Mouse (Mus musculus) 3134 (cell line): ENCODE measurements around the gene Garnl3.
"Not testable (repeated sequence)": the region's sequence is repeated elsewhere in the genome, so short reads cannot be mapped to it uniquely, and the experiment has no call there.

Experiments used
- DNase-seq: peaks from one replicate; pipeline ENCODE4 v3.0.0-alpha.2; 2011; ENCODE audit warnings: low spot score; ENCODE audit not compliant: insufficient read length; ENCODE audit errors: extremely low read depth

Gene Garnl3

DNA sequence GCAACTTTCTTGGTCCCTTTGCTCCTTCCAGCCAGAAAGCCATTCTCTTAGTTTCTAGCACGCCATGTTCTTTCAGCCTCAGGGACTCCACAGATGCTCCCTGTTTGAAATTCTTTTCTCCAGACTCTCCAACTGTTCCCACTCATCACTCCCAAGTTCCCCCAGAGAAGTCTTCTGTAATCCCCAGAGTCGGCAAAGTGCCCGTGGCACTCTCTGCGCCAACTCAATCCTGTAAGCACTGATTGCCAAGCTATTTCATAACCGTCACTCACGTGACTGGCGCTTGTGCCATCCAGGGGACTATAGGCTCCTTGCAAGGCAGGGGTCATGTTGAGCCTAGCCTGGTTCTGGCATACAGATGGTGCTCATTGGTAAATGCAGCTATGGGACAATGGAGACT lies 98.2 kb downstream of the Garnl3 start:
- DNase-seq, result no peak

DNA sequence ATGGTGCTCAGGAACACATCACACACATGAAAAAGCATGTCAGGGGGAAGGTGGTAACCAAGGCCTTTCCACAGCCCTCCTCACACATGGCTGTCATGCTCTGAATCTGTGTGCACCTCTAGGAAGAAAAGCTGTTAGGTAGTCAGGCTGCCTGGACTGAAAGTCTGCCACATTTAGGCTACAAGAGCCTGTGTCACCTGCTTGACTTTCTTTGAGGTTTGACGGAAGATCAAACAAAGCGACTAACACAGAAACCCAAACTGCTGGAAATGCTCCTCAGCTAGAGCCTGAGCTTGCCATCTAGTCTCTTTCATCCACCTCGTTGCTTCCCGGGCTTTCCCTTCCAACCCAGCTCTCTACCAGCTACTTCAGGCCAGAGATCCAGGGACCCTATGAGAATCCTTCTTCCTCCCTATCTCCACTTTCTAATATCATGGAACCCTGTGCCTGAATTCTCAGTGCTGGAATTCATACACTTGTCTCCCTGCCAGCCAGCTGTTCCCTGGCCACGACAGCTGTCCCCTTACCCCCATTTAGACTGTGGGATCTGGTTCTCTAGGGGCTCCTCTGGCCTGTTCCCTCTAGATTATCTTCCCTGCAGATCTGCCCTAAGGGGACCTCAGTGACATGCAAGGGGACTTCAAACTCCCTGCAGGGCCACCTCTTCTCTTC lies 98.9 kb downstream of the Garnl3 start:
- no peak for DNase-seq

DNA sequence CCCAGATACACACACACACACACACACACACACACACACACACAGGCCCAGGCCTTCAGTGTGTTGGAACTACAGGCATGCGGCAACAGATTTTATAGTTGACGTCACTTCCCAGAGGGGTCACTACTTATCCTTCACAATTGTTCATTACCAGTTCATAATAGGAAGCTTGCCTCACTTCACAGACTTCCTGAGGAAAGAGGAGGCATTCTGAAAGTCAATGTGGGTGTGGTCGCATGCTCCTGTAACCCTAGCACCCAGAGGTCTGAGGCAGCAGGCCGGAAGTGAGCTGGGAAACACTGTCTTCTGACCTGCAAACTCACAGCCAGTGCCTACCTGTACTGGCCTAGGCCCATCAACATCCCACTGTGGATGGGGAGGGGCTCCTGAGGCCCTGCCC lies 106.4 kb downstream of the Garnl3 start:
- DNase-seq, result no peak

DNA sequence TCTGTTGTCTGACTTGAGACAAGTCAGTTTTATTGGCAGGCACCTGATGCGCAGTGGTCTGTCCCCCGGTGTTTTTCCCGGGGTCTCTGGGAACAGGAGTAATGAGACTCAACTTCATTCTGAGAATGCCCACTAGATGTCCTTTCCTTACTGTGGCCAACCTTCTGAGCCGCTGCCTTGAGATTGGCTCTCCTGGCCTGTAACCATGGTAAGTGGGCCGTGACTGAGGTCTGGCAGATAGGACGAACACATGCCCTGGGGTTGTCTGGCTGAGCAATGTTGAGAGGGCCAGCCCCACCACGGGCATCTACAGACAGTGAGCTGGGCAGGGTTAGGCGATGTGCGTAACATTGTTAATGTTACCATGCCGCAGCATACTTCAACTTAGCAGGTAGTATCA lies 106.9 kb downstream of the Garnl3 start:
- DNase-seq, result no peak

DNA sequence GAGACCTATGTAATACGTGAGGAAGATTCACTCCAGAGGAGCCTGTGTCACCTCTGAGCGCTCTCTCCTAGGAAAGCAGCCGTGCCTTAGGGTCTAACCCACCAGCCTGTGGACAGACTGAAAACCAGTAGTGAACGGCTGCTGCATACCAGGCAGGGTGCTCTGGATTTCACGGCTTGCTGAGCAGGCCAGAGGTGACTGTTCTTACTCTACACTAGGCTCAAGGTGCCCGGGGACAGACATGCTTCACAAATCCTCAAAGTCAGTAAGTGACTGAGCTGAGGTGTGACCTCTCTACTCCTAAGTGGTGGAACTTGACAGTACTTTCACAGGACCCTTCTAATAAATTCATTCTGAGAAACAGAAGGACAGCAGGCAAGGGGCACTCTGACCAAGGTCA lies 108.6 kb downstream of the Garnl3 start:
- DNase-seq, result no peak

DNA sequence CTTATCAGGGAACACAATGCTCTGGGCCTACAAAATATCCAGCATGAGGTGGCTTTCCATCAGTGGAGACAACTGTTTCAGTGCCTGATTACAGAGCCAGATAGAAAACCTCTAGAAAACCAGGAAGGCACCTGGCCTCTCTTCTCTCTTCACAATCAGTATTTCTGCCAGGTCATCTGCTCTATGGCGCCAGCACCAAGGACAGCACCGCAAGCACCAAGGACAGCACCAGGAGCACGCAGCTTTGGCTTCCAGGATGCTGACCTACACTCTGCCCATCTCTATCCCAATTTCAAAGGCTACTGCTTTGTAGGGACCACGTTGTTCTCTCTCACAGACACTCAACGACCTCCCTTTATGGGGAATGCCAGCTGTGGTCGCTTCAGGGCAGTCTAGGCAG lies 113.4 kb downstream of the Garnl3 start:
- no peak for DNase-seq

DNA sequence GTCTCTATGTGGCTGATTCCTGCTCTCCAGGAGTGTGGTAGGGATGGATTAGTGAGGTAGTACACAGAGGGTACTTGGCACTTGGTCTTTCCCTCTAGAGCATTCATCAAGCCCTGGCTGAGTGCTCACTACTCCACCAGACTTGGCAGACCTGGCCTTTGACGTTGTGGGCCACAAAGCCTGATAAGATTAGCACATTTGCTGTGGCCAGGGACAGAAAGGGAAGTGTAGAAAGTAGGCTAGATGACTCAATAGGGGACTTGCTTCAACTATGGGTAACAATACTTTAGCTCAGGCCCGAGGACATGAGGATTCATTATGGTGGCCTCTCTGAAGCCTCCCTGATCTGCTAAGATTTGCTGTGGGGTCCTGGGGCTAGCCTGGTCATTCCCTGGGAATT lies 114.3 kb downstream of the Garnl3 start:
- no peak for DNase-seq

DNA sequence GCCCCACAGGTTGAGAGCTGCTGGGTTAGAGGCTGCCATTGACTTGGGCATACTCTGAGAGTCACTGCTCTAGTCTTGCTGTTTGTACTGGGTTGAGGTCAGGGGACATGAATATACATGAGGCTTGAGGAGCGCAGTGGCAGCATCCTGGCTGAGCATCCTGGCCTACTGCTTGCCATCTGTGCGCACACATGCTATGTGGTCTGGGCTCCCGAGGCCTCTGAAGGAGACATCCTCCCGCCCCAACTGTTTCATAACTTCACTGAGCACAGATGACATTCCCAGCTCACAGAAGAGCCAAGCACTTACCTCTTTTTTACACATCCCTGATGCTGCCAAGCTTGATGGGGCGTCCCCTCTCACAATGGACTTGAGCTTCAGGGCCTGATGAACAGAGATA lies 116.6 kb downstream of the Garnl3 start:
- no peak for DNase-seq

DNA sequence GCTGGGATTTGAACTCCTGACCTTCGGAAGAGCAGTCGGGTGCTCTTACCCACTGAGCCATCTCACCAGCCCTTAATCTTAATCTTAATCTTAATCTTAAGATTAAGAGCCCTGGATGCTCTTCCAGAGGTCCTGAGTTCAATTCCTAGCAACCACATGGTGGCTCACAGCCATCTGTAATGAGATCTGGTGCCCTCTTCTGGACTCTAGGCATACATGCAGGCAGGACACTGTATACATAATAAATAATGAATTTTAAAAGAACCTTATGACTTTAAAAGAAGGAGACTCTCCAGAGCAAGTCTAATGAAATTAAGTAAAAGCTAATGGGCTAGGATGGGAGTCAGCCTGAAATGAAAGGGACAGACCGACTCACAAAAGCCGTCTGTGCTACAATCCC lies 122.4 kb downstream of the Garnl3 start:
- DNase-seq, result not testable (repeated sequence)

DNA sequence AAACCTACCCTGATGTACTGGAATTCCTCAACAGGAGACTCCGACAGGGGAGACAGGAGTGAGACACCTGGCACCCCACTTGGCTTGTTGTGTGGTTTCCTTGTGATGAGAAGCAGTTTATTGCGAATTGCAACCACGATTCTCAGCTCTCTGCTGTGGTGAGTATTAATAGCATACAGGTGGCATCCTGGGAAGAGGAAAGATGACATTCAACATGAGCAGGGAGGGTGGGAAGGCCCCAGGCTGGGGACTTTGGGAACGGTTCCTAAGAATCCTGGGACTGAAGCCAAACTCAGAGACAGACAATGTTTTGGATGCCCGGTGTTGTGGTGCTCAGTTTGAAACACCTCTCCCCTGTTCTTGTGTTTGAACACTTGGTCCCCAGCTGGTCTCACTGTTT lies 126.4 kb downstream of the Garnl3 start:
- no peak for DNase-seq

DNA sequence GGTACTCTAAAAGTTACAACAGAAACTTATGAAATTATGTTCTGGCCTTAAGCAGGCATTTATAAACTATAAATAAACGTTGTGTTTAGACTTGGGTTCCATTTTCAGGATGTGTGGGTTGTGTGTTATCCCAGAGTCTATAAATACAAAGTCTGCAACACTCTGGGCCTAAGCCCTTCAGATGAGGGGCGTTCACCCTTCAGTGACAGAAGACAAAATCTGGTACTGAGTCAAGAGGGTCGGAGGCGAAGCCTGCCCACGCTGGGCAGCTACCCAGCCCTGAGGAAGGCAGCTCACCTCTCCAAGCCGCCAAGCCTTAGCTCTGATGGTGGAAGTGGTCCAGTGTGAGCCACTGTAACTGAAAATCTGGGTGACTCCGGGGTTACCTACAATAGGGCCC lies 129.3 kb downstream of the Garnl3 start:
- no peak for DNase-seq

DNA sequence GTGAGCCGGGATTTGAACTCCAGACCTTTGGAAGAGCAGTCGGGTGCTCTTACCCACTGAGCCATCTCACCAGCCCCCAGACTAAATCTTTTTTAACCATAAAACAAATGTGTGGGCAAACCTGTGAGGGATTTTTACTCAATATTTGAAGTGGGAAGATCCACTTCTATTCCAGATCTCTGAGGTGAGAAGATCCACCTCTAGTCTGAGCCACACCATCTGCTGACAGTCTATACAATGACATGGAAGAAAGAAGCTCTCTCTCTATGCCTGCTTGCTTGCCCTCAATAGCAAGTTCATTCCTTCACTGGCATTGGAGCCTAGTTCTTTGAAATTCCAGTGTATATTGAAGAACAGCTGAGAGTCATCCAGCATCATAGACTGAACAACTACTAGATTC lies 131.7 kb downstream of the Garnl3 start:
- no peak for DNase-seq

DNA sequence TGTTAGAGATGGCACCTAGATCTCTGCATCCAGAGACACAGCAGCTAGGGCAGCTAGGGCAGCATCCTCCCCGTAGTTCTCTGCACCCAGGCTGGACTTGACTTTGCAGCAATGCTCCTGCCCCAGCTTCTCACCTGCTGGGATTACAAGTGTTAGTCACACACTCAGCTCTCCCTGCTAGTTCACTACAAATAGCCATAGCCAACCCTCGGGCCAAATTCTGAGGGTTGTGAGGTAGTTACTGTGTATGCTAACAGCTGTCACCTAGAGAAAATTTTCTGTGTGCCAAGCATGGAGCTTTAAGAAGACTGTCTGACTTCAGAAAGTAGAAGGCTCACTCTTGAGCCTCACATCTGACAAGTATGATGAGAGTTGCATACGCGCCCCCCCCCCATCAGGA lies 133.7 kb downstream of the Garnl3 start:
- DNase-seq, result no peak

DNA sequence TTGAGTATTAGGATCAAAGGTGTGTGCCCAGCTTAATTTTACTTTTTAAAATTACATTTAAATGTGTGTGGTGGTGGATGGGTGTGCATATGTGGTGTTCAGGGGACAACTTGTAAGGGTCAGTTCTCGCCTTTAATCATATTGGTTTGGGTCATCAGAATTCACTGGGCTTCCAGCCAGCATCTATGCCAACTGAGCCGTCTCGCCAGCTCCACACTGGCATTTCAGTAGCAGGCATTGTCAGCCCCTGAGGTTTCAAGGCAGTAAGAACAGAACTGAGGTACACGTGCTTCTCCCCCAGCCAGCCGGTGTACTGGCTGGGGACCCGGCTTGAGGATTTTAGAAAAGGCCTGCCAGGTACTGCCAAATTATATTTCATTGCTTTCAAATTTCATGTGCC lies 134.4 kb downstream of the Garnl3 start:
- DNase-seq, result no peak

DNA sequence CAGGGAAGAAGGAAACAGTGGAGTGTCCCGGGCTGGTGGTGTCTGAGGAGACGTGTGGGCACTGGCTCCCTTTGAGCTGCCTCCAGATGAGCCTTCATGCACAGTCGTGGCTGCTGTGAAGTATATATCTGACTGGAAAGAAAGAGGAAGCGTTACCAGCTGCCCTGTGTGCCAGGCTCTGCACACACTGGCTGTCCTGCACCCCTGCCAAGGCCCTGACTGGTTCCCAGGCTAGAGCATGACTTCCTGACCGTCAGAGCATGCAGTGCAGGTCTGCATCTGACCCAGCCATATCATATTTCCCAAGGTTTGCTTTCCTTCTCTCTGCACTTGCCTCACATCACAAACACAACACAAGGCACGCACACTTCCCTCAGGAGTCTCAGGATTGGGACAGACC lies 139.3 kb downstream of the Garnl3 start:
- DNase-seq, result no peak

DNA sequence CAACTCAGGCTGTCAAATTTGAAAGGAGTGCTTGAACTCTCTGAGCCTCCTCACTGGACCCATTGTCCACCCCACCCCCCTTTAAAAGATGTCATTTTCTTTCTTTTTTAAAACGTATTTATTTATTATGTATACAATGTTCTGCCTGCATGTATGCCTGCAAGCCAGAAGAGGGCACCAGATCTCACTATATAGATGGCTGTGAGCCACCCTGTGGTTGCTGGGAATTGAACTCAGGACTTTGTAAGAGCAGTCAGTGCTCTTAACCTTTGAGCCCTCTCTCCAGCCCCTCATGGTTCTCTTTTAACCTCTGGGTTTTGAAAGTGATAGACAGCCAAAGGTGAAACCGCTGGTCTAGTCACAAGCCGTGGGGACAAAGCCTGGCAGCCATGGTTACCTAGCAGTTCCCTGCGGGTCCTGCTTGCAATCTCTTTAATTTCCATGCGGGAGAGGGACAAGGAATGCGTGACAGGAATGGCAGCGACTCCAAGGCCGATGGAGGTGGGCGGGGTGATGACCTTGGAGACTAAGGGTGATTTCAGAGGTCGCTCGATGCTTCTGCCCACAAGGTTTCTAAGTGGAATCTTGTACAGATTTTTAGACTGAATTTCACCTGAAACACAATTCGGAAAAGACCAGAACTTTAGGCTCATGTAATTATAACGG lies 141.2 kb downstream of the Garnl3 start:
- DNase-seq, result no peak

DNA sequence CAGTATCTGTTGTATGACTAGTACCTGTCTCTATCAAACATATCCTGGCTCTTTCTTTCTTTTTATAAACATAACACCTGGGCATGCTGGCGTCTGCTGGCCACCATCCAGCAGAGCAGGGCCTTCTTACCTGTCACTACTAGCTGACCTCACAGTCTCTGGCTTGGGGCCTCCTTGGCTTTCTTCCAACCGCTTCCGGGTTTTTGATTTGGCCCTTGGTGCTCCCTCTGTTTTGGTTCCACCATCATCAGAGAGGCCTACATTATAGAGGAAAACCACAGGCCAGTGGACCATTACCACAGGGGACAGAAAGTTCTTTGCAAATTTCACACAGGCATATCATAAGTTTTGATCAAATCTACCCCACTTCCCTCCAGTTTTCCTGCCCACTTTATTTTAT lies 142.1 kb downstream of the Garnl3 start:
- DNase-seq, result no peak

DNA sequence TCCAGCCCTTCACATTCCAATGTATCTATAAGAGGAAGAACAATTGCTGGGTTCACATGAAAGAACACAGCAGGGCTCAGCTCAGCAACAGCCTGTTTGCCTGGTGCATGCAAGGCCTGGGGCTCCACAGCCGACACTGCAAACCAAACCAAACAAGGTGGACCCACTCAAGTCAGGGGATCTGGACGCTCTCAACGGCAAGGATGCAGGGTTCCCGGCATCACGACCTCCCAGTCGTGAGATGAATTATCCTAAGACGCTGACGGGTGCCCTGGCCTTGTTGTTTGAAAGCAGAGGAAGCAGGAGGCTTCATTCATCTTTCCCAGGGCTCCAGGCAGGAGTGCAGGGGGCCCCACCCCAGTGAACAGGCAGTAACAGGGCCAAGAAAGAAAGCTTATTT lies 145.6 kb downstream of the Garnl3 start:
- DNase-seq, result no peak

DNA sequence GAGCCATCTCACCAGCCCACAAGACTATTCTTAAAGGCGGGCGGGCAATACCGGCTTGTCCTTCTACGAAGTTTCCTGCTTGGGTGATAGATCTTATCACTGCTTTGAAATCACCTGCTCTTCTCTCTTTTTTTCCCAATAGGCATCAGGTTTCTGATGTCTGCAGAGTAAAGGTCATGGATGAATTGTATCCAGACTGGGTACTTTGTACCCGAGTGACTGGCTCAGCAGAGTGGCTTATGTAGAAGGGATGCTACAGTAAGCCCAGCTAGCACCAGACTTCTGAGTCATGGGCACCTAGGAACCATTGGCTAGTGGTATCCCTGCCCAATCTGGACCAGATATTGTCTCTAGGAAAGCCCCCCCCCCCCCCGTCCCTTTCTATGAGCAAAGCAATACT lies 147.8 kb downstream of the Garnl3 start:
- no peak for DNase-seq

DNA sequence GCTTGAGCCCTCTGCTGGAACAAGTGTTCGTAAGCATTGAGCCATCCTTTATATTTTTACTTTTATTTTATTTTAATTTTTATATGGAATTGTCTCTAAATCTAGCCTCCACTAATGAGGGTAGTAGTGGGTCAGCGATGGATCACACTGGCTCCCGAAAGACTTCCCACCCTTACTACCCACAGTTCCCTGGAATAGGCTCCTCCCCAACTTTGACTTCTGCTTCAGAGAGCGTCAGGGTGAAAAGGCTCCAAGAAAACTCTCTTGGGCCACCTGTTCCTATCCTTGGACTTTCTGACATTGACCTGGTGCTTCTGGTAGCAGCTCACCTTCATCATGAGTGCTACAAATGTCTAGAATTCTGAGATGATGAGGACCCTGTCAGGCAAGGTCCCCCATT lies 148.8 kb downstream of the Garnl3 start:
- DNase-seq, result no peak

DNA sequence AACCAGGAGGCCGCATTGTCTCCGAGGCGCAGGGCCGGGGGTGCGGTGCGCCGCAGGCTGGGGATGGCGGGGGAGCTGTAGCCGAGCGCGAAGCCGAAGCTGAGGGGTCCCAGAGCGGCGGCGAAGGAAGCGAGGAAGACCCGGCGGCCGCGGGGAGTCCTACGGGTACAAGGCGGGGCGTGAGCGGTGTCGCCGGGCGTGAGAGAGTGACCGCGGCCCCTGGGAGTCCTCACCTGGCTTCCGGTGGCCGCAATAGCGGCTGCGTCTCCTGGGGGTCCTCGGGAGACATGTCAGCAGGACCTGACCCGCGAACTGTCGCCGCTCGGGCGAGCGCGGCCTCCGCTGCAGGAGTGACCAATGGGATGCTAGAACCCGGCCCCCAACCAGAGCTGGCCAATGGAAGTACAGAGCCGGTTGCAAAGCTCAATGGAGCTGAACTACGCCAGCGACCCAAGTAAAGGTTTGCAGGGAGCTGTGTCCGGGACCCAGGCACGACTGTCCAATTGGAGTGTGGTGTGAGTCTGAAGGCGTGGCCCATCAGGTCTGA lies 149.7 kb downstream of the Garnl3 start, which contains the start of gene Slc2a8:
Gene Slc2a8 (minus strand): TSS at position 359 of the 547 bp plus-strand sequence.
- DNase-seq, result peak; percentile 85

DNA sequence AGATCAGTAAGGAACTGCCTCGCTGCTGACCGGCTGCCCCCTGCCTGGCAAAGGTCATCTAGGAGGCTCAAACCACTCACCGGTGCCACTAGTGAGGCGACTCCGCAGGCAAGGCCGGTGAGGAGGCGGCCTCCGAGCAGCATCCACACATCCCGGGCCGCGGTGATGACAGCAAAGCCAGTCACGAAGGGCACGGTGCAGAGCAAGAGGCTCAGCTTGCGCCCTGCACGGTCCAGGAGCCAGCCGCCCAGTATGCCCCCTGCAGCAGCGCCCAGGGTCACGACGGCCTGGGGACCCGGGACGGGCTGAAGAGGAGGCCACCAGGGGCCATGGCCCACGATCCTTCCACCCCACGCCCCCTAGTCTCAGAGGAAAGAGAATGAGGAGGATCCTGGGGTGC lies 150.2 kb downstream of the Garnl3 start:
- peak; percentile 42 for DNase-seq
